Mouse (Mus musculus): ENCODE measurements around the gene Rbm39. TPM values are rescaled to one million over a fixed set of nuclear protein-coding genes. Genes with fewer than 3 reads are reported as not detected.
A peak's percentile ranks its signal among the peaks of the same experiment; 100 is the strongest.
"Not testable (repeated sequence)": the region's sequence is repeated elsewhere in the genome, so short reads cannot be mapped to it uniquely, and the experiment has no call there.

Rbm39 gene
- total RNA-seq (2021) = 100 to 1,000 TPM; 209 to 230 TPM

- peak; percentile 100 for DNase-seq
- intact Hi-C loops (cut with DNase I) = loop anchor here (2.0 kb wide), 1 partner anchor 17 kb away; the partner anchor contains the start of gene Phf20
These were observed at the start of gene Rbm39 for GRCm38 (mm10) chr2:156180094-156180821. Gene Rbm39, minus strand, starts transcription at chr2:156180238.

DNA sequence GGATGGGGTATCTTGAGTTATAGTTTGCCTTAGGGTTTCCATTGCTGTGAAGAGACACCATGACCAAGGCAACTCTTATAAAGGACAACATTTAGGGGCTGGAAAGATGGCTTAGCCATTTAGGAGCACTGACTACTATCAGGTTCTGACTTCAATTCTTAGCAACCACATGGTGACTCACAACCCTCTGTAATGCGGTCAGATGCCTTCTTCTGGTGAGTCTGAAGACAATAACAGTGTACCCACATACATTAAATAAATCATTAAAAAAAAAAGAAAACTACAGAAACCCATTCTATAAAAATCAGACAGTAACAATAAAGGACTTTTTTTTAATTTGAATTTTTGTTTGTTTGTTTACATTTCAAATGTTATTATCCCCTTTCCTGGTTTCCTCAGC, 49.1 kb upstream of the Rbm39 start:
- no peak for DNase-seq
- intact Hi-C loops (cut with DNase I) = no loop called here

- intact Hi-C loops (cut with DNase I) = no loop called here
- DNase-seq = no peak
These were observed 47.7 kb upstream of the Rbm39 start for GRCm38 (mm10) chr2:156227689-156228088.

GRCm38 (mm10) chr2:156224043-156224442, 44.0 kb upstream of the Rbm39 start:
- intact Hi-C loops (cut with DNase I) = no loop called here
- DNase-seq = no peak

- DNase-seq = no peak
- intact Hi-C loops (cut with DNase I) = no loop called here
These were observed 42.1 kb upstream of the Rbm39 start for GRCm38 (mm10) chr2:156222100-156222499.

- intact Hi-C loops (cut with DNase I) = no loop called here
These were observed 37.7 kb upstream of the Rbm39 start for GRCm38 (mm10) chr2:156217786-156218185.

GRCm38 (mm10) chr2:156203917-156204316, 23.9 kb upstream of the Rbm39 start:
- no peak for DNase-seq
- intact Hi-C loops (cut with DNase I) = loop anchor here (5.0 kb wide), 1 partner anchor 53 kb away; no protein-coding TSS in a partner anchor

More at GRCm38 (mm10) chr2:156217786-156218185, 37.7 kb upstream of the Rbm39 start:
- no peak for DNase-seq

- intact Hi-C loops (cut with DNase I) = loop anchor here (5.0 kb wide), 1 partner anchor 54 kb away; no protein-coding TSS in a partner anchor
- peak; percentile 60 to 62 for DNase-seq
These were observed 22.9 kb upstream of the Rbm39 start for GRCm38 (mm10) chr2:156202848-156203437.

DNA sequence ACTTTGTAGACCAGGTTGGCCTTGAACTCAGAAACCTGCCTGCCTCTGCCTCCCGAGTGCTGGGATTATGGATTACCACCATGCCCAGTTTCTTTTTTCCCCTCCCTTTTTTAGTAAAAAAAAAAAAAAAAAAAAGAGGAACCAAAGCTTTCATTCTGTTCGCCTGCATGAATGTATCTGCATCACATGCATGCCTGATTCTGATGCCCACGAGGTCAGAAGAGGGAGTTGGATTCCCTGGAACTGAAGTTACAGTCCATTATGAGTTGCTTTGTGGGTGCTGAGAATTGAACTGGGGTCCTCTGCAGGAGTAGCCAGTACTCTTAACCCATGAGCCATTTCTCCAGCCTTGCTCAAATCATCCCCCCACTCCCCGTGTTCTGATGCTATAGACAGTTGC, 21.4 kb upstream of the Rbm39 start:
- intact Hi-C loops (cut with DNase I) = loop anchor here (5.0 kb wide), 1 partner anchor 56 kb away; no protein-coding TSS in a partner anchor
- no peak for DNase-seq

DNA sequence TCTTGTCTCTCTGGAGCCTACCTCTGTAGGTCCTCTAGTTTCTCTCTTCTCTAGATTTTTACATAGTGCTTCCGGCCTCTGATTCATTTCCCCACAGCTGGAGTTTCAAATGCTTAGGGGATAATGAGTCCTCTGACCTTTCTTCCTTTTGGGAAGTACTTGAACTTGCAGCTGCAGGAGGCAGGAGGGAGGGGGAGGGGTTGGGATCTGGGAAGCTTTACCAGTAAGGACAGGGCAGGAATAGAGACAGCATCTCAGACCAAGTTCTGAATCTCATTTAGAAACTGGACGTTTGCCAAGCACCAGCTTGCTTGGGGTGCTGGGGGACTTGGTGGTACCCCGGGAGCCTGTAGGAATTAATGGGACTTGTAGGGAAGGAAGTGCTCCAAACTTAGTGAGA, 19.9 kb upstream of the Rbm39 start:
- intact Hi-C loops (cut with DNase I) = loop anchor here (5.0 kb wide), 1 partner anchor 57 kb away; no protein-coding TSS in a partner anchor
- no peak for DNase-seq

DNA sequence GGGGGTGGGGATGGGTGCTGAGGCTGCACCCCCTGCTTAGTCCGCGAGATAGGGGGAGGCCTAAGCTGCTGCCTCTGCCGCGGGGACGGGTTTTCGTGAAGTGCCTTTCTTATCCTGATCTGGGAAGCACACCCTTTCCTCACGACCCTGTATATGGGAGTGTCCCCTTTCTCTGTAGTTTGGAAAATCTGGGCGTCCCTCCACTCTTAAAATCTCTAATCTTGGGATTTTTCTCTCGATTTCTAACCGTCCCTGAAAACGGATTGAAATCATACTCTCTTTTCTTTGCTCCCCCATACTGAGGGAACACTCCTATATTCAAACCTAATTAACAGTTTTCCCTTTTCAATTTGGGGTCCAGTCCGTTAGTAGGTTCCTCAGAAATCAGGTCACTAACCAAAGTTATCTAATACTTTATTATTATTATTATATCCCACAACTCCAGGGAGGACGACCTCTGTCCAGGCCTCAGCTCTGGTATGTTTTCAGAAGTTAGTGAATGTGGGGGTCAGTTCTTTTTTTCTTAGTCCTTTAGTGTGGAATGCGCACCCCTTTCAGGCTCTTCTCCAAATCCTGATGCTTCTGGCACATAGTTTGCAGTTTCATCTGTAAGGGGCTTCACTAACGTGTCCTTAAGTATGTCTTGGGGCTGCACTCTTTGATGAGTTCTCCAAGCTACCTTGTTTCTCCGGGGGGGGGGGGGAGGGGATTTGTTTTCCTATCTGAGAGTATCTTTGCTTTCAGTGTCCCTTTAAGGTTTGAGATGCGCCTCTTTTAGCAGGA, 17.3 kb upstream of the Rbm39 start:
- intact Hi-C loops (cut with DNase I) = loop anchor here (2.0 kb wide), 1 partner anchor 17 kb away; the partner anchor contains the start of gene Rbm39
- no peak for DNase-seq

DNA sequence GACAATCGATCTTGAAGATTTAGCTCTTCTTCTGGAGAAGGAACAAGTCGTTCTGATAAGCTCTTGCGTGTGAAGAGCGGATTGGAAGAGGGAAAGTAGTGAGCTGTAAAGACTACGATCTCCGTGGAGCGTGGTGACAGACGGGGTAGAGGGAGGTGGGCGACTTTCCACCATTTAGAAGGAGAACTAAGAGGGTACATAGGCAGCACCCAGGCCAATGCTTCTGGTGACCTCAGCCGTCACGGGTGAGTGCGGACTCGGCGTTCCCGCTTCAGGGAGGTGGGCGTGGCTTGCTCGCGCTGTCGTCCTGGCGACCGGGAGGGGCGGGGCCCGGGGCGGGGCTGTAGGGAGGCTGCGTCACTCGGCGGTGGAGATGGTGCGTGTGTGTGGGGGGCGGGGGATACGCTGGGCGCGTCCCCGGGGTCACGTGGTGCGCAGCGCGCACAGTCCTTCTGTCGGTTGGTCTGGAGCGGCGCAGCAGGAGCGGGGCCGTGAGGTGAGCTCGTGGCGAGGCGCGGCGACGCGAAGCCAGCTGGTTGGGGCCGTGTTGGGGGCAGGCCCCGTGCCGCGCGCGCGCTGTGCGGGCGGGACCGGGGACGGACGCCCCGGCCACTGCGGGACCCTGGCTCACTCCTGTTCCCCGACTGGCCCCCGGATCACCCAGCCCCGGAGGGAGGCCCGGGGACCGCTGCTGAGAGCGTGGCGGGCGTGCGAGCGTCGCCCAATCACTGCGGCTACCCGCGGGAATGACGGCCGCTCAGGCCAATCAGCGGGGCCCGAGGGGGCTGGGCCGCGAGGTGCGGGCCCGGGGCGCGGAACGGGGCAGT, 16.5 kb upstream of the Rbm39 start, which contains the start of gene Phf20:
Gene Phf20, plus strand, starts transcription at position 165 of the 827 bp plus-strand sequence.
- intact Hi-C loops (cut with DNase I) = loop anchor here (2.0 kb wide), 1 partner anchor 16 kb away; the partner anchor contains the start of gene Rbm39
- peak; percentile 99 for DNase-seq

GRCm38 (mm10) chr2:156194571-156194970, 14.5 kb upstream of the Rbm39 start:
- intact Hi-C loops (cut with DNase I) = no loop called here
- DNase-seq = no peak

DNA sequence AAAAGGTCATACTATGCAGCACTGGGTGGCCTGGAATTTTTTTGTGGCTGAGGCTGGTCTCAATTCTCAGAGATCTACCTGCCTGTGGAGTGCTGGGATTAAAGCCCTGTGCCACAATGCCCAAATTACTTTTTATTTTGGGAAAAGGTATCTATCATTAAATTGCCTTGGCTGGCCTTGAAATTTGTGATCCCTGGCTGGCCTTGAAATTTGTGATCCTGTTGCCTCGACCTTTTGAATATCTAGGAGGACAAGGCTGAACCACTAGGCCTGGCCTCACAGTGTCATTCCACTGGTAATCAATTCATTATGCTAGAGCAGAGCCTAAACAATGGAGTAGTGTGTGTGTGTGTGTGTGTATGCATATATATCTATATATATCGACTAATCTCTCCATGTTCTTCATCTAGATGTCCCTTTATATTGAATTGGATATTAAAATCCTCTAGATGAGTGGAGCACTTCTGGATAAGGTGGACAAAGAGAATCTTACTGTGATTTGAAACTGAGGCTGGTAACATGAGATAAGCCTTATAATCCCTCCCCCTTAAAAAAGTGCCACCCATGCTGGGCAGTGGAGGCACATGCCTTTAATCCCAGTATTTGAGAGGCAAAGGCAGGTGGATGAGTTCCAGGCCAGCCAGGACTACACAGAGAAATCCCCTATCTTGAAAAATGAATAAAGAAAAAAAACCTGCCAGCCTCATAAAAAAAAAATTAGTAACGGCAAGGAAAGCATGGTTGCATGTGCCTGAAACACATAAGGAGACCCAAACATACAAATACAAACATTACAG, 13.2 kb upstream of the Rbm39 start:
- intact Hi-C loops (cut with DNase I) = no loop called here
- no peak for DNase-seq

GRCm38 (mm10) chr2:156192068-156192467, 12.0 kb upstream of the Rbm39 start:
- intact Hi-C loops (cut with DNase I) = no loop called here
- no peak for DNase-seq

DNA sequence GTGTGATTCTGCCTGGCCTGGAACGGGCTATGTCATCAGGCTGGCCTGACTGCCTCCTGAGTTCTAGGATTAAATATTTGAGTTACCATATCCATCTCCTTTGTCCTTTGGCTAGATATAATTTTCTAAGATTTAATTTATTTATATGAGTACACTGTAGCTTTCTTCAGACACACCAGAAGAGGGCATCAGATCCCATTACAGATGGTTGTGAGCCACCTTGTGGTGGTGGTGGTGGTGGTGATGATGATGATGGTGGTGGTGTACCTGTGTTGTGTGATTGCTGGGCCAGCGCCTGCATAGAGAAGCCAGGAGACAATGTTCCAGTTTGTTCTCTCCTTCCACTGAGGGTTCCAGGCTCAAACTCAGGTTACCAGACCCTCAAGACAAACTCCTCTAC, 11.5 kb upstream of the Rbm39 start:
- intact Hi-C loops (cut with DNase I) = no loop called here
- no peak for DNase-seq

- intact Hi-C loops (cut with DNase I) = no loop called here
- DNase-seq = no peak
These were observed 10.2 kb upstream of the Rbm39 start for GRCm38 (mm10) chr2:156190004-156190896.

- intact Hi-C loops (cut with DNase I); DNase-seq: not testable (repeated sequence)
These were observed 9.2 kb upstream of the Rbm39 start for GRCm38 (mm10) chr2:156189241-156189640.
